Mouse (Mus musculus): Measurements from ENCODE around the gene Mill2. TPM values are rescaled to one million over a fixed set of nuclear protein-coding genes. Genes with fewer than 3 reads are reported as not detected.

Mill2 gene
- polyA plus RNA-seq, 1 experiment from 2014 or later, result 0.07 TPM

GRCm38 (mm10) chr7:18909797-18910196 lies 70.0 kb downstream of the Mill2 start:
- H3K27me3 ChIP-seq (replicated peaks), result 0 out of 2 replicates have a peak, but pooled peaks cover 6% of the 10 kb centered on the region
- H3K27ac ChIP-seq, result peak overlapping the region; percentile 45; the same call in 1 of the 2 replicates
- no peaks in the 10 kb centered on the region for H3K9me3 ChIP-seq (replicated peaks)
- H3K4me3 ChIP-seq, result peak overlapping the region; percentile 86
- peak; percentile 36 for ATAC-seq
- H3K36me3 ChIP-seq, result peaks cover 5% of the 10 kb centered on the region; the same call in 1 of the 2 replicates
- H3K4me2 ChIP-seq, result peak overlapping the region; percentile 83
- 6% methylated on average over 17 of the region's 17 CpGs for WGBS (ENCODE audit: insufficient replicate concordance)
- peaks cover 32% of the 10 kb centered on the region for H3K4me1 ChIP-seq
- peak overlapping the region; percentile 79 for H3K9ac ChIP-seq

- Histone ChIP-seq H3K36me3 (peaks cover 5% of the 10 kb centered on the region; the same call in 1 of the 2 replicates), H3K9me3 (replicated peaks) (no peaks in the 10 kb centered on the region), H3K4me2 (peak within 1 kb of the TSS; percentile 83), H3K4me3 (peak within 1 kb of the TSS; percentile 86), H3K27me3 (replicated peaks) (0 out of 2 replicates have a peak, but pooled peaks cover 6% of the 10 kb centered on the region), H3K27ac (peak within 1 kb of the TSS; percentile 45; the same call in 1 of the 2 replicates), H3K9ac (peak within 1 kb of the TSS; percentile 79), H3K4me1 (peaks cover 32% of the 10 kb centered on the region)
- under 1% methylated on average over 33 of the region's 33 CpGs for WGBS (ENCODE audit: insufficient replicate concordance)
- peak; percentile 97 for ATAC-seq
Observed at GRCm38 (mm10) chr7:18910241-18910831, 70.6 kb downstream of the Mill2 start, which contains the start of gene Ccdc61. TSS of gene Ccdc61 (minus strand) at chr7:18910415.

Other genes with a start within 250 kb of the Mill2 start
- gene Psg23, start 223.5 kb upstream of the Mill2 start, polyA plus RNA-seq (2016; fragmentation: Nextera tagmentation; extraction: Ambion mirVana), result not detected in 2 replicates
- gene Psg21, start 183.2 kb upstream of the Mill2 start, polyA plus RNA-seq (2016; fragmentation: Nextera tagmentation; extraction: Ambion mirVana), result not detected in 2 replicates
- not detected in 2 replicates for gene Psg20, start 153.8 kb upstream of the Mill2 start, polyA plus RNA-seq (2016; fragmentation: Nextera tagmentation; extraction: Ambion mirVana)
- 0.06 TPM in 1 of 2 replicates, not detected in the other for gene Psg22, start 121.9 kb upstream of the Mill2 start, polyA plus RNA-seq (2016; fragmentation: Nextera tagmentation; extraction: Ambion mirVana)
- not detected in 2 replicates for gene Psg19, start 41.4 kb upstream of the Mill2 start, polyA plus RNA-seq (2016; fragmentation: Nextera tagmentation; extraction: Ambion mirVana)
- gene Psg17, start 18.4 kb upstream of the Mill2 start, polyA plus RNA-seq (2016; fragmentation: Nextera tagmentation; extraction: Ambion mirVana), result 0.06 TPM in 1 of 2 replicates, not detected in the other
- gene Pglyrp1, start 31.4 kb downstream of the Mill2 start, polyA plus RNA-seq (2016; fragmentation: Nextera tagmentation; extraction: Ambion mirVana), result 8.9 and 10.0 TPM in 2 replicates
- gene Ccdc61, start 70.4 kb downstream of the Mill2 start, polyA plus RNA-seq (2016; fragmentation: Nextera tagmentation; extraction: Ambion mirVana), result 16.8 and 18.3 TPM in 2 replicates
- 0.13 and 0.16 TPM in 2 replicates for gene Nova2, start 85.9 kb downstream of the Mill2 start, polyA plus RNA-seq (2016; fragmentation: Nextera tagmentation; extraction: Ambion mirVana)
- gene Nanos2, start 147.4 kb downstream of the Mill2 start, polyA plus RNA-seq (2016; fragmentation: Nextera tagmentation; extraction: Ambion mirVana), result not detected in 2 replicates
- 1.3 and 1.7 TPM in 2 replicates for gene Mypop, start 151.3 kb downstream of the Mill2 start, polyA plus RNA-seq (2016; fragmentation: Nextera tagmentation; extraction: Ambion mirVana)
- 20.1 and 22.3 TPM in 2 replicates for gene Irf2bp1, start 164.1 kb downstream of the Mill2 start, polyA plus RNA-seq (2016; fragmentation: Nextera tagmentation; extraction: Ambion mirVana)
- gene Foxa3, start 183.6 kb downstream of the Mill2 start, polyA plus RNA-seq (2016; fragmentation: Nextera tagmentation; extraction: Ambion mirVana), result 25.3 and 26.6 TPM in 2 replicates
- gene Sympk, start 184.4 kb downstream of the Mill2 start, polyA plus RNA-seq (2016; fragmentation: Nextera tagmentation; extraction: Ambion mirVana), result 30.3 and 33.3 TPM in 2 replicates
- gene Rsph6a, start 214.7 kb downstream of the Mill2 start, polyA plus RNA-seq (2016; fragmentation: Nextera tagmentation; extraction: Ambion mirVana), result not detected in 2 replicates
- gene Dmwd, start 236.3 kb downstream of the Mill2 start, polyA plus RNA-seq (2016; fragmentation: Nextera tagmentation; extraction: Ambion mirVana), result 7.4 and 7.9 TPM in 2 replicates
- 8.5 and 9.8 TPM in 2 replicates for gene Dmpk, start 243.9 kb downstream of the Mill2 start, polyA plus RNA-seq (2016; fragmentation: Nextera tagmentation; extraction: Ambion mirVana)

Measured in liver, embryonic 12.5 days (tissue).